Mouse (Mus musculus) spleen, postnatal 4 days (tissue): ENCODE results near the gene Fgb.

Experiments
- DNase-seq, 2 experiments: peaks; one replicate each; pipeline ENCODE4 v3.0.0; 2022; ENCODE audit warnings: low spot score in 2 of 2

Fgb gene

DNA sequence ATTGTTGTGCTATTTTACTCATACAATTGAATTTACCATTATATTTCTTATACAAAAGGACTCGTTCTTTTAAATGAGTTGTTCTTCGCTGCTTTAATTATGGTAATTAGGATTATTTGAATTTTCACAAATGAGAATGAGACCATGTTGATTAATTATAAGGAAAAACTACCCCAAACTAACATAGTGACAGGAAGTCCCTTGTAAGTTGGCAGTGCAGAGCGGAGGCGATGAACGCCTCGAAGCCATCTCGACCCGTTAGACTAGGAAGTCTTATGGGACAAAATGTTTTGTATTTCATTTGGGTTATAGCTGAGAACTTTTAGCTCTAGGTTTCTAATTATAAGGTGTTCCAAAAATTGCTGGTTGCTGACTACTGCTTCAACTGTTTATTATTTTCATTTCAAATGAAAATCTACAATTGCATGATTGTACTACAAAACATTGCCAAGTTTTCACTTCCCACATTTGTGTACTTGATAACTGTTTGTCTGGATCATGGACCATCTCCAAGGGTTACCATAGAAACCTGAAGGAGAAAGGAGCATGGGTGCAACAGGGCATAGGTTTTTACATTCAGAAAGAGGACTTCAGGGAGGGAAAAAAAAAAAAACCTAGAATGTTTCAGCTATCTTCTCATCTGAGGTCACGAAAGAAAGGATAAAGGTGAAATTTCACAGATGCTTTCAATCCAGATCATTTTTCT is 22.0 kb downstream of the Fgb start:
- no peak for DNase-seq

DNA sequence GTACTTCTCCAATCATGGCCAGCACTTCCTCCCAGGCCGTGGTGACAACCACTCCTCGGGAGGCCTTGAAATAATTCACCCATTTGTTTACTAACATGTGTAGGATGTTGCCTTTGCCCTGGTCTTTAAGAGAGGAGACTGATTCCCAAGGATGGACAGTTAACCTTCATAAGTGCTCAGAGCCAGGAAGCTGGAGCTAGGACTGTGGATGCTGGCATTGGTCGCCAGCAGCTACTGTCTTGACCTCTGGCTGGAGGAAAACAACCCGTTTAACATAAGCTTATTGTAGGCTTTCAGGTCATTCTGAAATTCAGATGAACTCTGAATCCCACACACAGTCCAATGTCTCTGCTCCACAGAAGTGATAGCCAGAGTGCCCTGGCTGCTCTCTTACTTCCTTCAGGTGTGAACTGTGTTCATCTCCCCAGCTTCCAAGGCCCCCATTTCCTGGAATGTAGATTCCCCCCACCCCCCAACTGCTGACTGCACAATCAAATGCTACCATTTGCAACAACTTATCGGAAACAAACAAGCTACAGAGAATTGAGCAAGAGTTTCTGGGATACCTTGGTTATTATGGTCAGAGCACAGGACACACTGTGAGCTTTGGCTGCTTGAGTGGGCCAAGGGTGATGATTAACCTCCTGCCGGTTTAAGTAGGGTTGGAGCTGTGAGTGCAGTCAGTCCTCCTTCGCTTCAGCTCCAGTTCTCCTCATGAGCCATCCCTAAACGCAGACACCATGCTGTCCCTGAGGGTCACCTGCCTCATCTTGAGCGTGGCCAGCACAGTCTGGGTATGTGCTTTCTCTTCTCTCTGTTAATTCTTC is 24.0 kb downstream of the Fgb start, which contains the start of gene Fga:
Gene Fga (plus strand): TSS at position 602 of the 827 bp plus-strand sequence.
- DNase-seq = no peak

DNA sequence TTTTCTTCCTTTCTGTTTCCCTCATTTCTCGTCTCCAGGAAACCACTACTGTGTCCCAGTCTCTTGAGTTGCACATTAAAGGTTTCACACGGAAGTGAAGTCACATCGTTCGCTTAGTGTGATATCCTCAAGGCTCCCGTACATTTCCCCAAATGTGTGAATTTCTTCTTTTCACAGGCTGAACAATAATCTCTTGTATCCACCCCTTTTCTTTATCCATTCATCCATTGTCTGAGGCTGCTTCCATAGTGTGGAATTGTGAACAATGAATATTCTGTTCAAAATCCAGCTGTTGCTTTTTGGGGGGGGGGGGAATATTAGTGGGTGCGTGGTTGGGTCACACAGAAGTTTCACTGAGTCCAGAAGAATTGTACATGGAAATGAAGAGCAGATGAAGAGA is 24.6 kb downstream of the Fgb start:
- no peak for DNase-seq

DNA sequence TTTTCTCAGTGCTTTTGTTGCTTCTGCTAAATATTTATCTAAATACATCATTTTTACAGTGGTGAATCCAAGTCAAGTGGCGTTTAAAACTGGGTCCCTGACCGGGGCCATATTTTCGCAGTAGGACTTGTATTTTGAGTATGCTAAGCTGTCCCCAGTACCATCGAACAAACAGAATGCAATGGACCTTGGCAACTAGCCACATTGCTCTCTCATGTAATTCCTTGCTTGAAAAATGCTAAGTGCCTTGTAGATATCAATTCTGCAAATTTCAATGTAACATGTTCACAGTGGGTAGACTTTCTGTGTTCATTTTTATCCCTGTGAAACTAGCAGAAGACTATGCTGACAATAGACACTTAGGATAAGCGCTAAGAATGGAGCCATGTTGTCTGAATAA is 28.5 kb downstream of the Fgb start:
- DNase-seq = no peak

DNA sequence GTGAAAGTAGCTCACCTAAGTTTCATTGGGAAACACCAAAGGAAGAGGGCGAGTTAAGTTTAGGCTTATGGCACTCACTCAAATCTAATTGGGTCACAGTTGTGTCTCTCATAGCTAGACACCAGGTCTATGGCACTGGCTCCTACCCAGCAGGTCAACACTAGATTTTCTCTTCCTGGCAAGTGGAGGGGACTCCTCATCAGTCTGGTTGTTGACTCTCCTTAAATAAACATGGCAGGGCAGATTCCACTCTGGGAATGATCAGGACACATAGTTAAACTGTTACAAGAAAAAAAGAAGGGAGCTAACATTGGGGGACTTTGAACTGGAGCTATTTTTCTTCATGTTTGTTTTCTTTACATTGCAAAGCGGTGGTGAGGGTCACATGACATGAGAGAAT is 29.3 kb downstream of the Fgb start:
- no peak for DNase-seq

DNA sequence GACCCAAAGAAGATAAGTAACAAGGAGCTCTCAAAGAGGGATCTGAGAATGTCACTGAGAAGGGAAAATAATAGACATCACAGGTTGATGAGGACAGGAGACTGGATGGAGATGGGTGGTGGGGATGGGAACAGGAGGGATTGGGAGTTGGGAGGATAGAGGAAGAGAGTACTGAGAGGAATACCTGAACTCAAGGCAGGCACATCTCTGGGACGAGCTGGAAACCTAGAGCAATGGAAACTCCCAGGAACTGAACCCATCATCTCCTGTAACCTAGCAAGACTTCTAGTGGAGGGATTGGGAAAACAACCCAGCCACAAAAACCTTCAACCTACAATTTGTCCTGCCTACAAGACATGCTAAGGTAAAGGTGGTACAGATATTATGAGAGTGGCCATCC is 33.4 kb downstream of the Fgb start:
- DNase-seq = no peak

DNA sequence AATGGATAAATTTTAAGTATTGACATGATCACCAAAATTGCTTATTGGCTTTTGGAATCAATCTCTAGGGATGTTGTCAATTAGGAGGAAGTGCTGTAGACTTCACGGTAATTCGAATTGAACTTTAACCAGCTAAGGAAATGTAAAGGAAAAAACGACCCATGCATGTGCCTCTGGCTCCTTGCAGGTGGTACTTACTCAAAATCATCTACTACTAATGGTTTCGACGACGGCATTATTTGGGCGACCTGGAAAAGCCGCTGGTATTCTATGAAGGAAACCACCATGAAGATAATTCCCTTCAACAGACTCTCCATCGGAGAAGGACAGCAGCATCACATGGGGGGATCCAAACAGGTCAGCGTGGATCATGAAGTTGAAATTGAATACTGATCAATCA is 35.7 kb downstream of the Fgb start:
- no peak for DNase-seq

DNA sequence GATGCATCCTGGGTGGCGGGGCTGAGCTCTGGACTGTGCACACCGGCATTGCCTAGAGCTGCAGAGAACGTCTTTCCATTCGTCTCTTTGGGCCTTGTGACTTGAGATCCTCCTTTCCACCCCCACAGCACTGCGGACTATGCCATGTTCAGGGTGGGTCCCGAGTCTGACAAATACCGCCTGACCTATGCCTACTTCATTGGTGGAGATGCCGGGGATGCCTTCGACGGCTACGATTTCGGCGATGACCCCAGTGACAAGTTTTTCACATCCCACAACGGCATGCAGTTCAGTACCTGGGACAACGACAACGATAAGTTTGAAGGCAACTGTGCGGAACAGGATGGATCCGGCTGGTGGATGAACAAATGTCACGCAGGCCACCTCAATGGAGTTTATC is 37.0 kb downstream of the Fgb start:
- DNase-seq = no peak

DNA sequence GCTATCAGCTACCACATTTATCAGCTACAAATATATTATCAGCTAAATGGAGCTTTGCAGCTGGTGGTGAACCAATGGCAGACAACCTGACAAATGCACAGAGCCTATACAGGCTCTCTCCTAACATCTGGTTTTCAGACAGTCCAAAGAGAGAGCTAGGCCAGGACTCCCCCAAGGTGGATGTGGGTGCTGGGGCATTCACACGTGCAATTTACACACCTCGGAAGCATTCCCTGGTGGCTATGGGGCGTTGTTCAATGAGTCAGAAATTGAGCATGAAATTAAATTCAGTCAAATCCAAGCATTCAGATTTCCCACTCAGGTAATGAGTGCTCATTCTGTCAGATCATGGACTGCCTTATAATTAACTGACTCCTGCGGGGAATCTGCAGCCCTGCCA is 38.1 kb downstream of the Fgb start:
- no peak for DNase-seq

DNA sequence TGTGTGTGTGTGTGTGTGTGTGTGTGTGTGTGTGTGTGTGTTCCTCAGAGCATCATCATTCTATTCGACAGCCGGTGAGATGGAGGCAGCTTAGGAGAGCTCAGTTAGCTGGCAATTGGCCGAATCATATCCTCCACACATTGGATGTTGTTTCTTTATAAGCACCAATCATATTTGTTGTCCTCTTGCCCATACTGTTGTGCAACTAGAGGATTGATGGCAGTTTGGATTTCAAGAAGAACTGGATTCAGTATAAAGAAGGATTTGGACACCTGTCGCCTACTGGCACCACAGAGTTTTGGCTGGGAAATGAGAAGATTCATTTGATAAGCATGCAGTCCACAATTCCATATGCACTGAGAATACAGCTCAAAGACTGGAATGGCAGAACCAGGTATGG is 38.5 kb downstream of the Fgb start:
- no peak for DNase-seq

DNA sequence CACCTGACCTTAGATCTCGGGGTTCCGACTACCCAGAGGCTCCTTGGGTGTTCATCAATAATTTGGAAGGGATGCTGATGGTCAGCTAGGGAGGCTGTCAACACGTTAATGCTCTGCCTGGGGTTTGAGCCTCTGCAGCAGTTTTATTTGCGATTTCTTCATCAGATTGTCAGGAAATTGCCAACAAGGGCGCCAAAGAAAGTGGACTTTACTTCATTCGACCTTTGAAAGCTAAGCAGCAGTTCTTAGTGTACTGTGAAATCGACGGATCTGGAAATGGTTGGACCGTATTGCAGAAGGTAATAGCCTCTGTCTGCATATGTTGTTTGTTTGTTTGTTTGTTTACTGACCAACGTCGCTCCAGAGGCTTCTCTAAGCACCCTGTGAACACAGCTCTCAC is 39.4 kb downstream of the Fgb start:
- no peak for DNase-seq

DNA sequence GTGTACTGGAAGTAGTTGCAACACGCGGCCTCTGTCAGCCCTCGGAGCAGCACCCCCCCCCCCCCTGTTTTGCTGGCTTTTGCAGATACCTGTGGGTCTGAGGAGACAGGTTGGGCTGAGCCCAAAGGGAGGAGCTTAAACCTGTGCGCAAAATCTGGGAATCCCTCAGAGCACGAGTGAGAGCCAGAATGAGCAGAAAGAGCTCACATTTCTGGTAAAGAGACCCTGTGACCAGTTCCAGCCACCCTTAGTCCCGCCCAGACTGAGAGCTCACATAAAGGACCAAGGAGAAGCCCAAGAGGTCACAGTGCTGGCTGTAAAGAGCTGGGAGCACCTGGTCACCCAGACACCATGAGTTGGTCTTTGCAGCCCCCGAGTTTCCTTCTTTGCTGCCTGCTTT is 42.1 kb downstream of the Fgb start, which contains the start of gene Fgg:
Gene Fgg (plus strand): TSS at position 168 of the 400 bp plus-strand sequence.
- DNase-seq = no peak

DNA sequence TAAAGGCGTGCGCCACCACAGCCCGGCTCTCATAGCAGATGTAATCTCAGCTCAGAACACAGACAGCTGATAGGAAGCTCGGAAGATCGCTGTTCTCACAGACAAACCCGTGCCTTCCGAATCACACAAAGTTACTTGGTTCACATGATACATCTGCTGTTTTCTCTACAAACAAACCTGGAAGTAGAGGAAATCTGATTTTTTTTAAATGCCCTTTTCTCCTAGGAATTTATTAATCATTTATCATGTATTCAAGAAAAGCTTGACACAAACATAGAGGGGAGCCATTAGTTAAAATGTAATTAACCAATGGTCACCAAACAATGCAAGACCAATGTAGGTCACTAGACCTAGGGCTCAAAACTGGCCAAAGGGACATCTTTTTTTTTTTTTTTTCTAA is 44.9 kb downstream of the Fgb start:
- DNase-seq = no peak

DNA sequence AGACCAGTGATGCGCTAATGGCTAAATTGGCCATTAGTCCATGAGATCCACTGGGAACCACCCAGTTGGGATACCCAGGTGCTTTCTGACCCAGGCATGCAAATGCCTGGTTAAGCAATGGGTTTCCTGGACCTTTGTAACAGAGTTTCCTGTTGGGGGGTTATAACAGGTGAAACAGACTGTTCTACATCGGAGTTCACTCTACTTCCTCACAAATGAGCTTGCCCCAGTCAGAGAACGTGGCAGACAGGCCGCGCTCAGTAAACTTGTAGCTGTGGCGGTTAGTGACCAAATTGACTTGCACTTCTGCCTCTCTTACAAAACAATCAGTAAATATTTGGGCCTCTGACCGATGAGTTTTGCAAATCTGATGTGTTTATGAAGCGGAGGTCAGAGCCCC is 46.6 kb downstream of the Fgb start:
- no peak for DNase-seq

DNA sequence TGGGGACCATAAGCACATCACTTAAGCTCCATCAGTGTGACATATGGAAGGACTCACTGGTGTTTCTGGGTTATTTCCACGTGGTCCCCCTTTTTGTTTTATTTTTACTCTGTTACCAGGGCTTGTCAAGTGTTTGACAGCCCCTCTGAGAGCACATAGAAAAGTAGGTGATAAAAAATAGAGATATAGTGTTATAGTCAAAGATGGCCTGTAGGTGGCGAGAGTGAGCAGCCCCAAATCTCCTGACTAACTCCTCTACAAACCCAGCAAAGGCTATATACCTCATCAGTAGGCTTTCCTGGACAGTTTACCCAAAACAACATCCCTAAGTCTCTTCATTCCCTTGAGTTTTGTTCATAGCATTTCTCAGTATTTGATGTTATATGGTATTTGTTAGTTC is 47.5 kb downstream of the Fgb start:
- no peak for DNase-seq

DNA sequence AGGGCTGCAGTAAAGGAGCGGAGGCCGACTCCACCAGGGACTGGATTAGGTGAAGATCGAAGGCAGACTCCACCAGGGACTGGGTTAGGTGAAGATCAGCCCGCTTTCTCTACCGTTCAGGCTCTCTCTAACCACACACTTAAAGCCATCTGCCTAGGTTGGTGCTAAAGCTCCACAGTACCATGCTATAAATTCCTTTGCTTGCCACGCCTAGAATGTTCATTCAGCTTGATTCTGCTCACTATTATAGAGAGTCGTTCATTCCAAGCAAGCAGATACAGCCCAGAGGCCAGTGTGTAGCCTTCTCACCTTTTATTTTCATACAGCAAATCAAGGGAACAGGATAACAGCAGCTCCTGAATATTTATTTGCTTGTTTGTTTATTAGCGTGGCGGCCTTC is 49.7 kb downstream of the Fgb start:
- DNase-seq = no peak

DNA sequence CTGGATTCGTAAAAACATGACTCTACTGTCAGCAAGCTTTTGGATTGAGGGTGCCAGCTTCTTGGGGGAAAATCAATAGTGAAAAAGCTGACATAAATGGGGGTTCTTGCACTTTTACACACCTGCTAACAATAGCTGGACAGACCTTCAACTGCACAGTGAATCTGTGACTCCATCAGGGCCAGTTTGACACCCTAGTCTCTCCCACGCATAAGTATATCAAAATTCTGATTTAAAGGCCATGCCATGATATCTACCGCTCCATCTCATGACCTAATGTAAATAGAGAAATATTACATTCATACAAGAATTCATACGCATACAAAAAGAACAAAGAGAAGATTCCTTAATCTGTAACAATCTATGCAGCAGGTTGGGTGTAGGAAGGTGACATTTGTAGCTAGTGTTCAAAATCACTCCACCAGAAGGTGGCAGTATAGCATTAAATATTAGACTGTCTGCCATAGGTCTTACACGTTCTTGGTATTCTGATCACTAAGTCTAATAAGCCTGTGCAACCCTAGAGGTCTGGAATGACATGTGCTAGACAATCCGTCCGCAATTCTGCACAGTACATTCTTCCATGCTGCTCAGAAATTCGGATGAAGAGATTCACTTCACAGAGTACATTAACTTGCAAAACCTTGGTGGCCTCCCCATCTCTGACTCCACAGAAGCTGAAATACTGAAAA is 50.7 kb downstream of the Fgb start:
- no peak for DNase-seq

DNA sequence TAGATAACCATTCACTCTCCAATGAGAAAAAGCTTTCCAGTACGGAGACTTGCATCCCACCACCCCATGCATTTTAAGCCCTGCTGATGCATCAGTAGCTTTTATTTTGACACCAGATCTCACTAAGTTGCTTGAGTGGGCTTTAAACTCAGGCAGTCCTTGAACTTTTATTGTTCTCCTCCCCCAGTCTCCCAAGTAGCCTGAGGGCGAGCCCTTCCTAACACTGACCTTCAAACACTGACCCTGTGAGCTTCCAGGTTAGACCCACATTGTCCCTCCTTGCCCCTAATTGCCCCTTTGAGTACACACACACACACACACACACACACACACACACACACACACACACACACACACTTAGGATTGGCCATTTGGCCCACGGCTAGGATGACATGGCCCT is 53.0 kb downstream of the Fgb start:
- no peak for DNase-seq

DNA sequence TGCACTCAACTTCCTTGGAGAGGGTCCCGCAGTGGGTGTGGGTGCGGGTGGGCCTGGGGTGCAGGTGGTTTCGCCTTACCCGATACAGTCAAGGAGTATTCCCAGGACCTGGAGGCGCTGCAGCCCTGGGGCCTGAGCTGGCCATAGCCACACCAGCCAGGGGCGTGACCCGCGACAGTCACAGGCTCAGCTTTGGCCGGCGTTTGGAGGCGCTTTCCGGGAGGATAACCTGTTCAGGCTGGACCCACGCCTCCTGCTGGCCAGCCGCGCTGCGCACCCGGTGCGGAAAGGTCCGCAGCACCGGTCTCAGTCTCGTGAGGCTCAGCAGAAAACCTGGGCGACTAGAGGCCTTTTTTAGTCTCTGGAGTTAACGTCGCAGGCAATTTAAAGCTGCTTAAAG is 54.3 kb downstream of the Fgb start:
- DNase-seq = peak in 1 of 2 experiments; percentile 19

DNA sequence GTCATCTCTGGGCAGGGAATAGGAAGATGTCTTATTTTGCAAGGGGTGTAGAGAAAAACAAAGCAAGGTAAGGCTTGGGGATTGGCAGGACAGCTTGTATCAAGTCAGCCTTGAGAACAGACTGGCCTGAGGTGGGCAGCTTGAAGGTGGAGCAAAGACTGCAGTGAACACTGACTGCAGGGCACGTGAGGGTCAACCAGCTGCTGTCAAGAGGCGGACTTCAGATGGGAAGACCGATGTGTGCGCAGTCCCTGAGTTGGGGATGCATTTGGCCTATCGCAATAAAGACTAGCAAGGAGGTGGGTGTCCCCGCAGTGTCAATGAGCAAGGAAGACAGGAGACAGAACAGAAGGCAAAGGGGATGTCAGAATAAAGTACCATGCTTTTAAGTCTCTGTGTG is 56.7 kb downstream of the Fgb start:
- no peak for DNase-seq

DNA sequence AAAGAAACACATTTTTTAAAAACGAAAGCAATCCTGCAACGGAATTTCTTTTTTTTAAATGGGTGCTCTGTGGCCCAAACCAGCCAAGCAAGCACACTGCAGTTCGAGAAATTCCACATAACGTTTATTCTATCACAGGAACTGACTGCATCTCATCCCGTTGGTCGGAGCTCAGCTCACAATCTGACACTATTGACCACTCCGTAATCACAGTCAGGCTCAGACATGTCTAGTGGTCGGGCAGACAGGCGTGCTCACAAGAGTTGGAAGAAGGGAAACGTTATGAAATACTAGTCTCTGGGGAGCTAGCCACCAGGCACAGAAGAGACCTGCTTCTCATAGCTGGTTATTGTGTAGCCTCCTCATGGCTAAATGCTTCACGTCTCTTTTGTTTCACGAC is 57.7 kb downstream of the Fgb start:
- DNase-seq = no peak
